Mouse (Mus musculus) A20 (cell line): ENCODE measurements at regions not wholly inside any gene's neighbourhood (a gene's known extent, or its start where the extent isn't known, plus 50 kb on each side); places are given as distances from the start of the nearest gene placed in this dataset.

Experiments
- DNase-seq: peaks from one replicate; pipeline ENCODE4 v3.0.0-alpha.2; 2011; ENCODE audit warnings: low read depth, low spot score

- no peak for DNase-seq
These were observed 416.0 kb upstream of the Nudt12 start for GRCm38 (mm10) chr17:59429189-59429588.

- DNase-seq = no peak
These were observed 408.3 kb upstream of the Nudt12 start for GRCm38 (mm10) chr17:59421489-59421888.

- DNase-seq = no peak
These were observed 396.1 kb upstream of the Nudt12 start for GRCm38 (mm10) chr17:59409315-59409714.

DNA sequence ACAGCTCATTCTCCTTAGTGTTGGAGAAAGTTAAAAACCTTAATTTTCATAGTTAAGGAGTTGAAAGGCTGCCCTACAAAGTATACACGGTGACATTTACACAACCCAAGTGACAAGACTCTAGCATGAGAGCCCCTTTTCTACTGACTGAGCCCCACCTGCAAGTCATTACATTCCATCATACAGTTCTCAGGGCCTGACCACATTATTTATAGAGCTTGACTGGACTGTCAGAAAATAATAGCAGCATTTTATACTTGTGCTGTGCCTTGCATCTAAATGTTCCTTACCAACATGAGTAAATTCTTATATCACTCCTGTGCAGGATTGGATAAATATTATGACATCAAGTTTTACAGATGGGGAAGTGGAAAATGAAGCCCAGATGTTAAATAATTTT lies 391.4 kb upstream of the Nudt12 start:
- DNase-seq = no peak

GRCm38 (mm10) chr17:59397404-59397803 lies 384.2 kb upstream of the Nudt12 start:
- no peak for DNase-seq

DNA sequence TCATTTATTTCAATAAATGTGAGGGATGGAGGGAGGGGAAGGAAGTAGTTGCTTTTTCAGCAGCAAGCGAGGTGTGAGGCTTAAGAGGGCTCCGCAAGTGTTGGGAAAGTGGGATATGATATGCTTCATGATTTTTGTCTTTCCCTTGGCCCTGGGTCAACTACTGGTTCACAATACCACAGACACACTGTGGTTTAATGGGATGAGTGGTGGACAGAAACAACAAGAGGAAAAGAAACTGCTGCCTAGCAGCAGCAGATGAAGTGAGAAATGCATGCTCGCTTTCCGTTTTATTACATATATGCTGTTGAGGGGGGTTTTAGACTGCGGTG lies 369.9 kb upstream of the Nudt12 start:
- peak; percentile 65 for DNase-seq

DNA sequence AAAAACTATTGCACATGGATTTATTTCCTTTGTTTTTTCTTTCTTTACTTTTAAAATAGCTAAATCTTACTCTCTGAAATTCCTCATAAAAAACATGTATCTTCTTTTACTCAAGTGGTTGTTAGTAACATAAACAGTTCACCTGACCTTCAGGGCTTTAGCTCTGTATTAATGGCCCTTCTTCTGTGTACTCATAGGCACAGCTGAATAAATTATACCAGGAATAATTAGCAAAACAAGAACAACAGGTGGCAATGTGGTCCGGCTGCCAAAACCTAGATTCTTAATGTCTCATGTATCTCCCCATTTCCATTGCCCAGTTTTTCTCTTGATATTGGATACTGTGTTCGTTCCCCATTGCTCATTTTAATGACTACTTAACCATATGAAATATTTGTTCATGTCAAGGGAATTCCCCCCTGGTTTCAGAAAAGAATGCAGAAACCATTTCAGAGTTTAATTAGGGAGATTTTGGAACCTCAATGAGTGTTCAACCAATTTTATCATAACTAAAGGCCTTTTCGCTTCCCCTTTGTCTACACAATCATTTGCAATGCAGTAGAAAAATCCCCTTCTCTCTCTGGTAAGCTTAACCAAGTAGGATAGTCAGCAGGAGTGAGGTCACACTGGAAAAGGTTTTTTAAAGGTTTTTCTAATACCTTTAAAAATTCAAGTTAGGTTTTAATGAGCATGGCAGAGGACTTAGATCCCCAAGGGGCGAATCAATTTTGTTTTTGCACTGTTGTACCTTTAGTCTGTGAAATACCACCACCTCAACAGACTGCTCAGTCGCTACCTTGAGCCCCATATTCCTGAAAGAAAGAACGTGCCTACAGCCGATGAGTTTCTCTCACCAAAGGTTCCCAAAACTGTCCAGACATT lies 369.3 kb upstream of the Nudt12 start:
- peak; percentile 83 for DNase-seq

DNA sequence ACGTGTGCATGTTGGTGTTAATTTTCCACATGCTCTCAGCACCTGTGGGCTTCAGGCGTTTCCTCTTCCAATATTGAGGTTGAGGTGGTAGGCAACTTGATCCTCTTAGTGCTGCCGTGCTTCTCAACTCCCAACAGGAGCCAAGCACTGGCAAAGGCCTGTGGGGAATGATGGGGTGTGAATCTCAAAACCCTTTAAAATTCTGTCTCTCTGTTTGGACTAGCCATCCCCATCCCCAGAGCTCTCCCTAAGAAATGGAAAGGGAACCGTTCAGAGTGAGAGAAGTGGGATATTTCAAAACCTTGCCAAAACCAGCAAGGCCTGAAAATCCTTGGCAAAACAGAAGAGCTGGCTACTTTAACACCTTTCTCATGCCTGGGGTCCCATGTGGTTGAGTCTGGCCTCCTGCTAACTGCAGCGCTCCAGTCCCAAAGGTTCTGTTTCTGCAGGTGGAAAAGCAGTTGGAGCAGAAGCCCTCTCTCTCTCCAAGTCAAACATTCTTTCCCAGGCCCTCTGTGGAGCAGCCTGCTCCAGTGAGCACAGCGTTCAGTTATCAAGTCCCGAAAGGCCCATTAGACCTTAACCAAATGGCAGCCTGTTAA lies 360.4 kb upstream of the Nudt12 start:
- DNase-seq = no peak

DNA sequence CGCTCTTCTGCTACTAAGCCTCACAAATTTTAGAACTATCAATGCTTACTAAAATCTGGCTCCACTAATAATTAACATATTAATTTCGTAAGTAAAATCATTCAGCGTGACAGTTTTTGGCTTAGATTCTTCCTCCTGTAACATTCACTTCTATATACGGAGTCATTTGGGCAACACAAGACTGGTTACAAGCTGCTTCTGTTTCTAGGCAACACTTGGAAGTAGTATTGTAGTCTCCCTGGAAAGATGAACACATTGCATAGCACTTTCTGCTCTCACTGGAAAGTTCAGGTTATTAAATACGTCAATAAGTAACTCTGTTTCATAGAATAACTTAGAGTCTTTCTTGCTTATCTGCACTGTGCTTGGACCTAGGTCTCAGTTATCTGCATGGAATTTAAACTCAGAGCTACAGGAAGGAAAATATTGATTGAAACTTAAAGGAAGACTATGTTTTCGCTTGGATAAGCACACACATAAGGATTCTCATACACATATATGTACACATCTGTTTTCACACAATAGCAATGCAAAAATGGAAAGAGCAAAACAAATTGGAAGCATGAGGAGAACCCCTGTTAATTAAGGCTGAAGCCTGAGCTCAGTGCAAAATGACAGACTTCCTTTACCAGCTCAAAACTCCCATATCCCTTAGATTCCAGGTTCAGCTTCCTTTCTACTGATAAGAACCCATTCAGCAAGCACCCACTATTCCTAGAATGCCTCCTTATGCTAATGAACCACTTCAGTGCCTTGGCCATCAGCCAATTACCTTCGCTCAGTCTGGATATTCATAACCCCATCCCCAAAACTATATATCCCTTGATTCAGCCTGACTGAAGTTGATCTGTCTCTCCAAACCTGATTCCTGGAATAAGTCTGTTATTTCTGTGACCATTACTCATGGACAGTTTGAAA lies 356.7 kb upstream of the Nudt12 start:
- DNase-seq = no peak

- DNase-seq = no peak
These were observed 352.2 kb upstream of the Nudt12 start for GRCm38 (mm10) chr17:59365340-59365739.

- no peak for DNase-seq
These were observed 348.9 kb upstream of the Nudt12 start for GRCm38 (mm10) chr17:59362110-59362509.

DNA sequence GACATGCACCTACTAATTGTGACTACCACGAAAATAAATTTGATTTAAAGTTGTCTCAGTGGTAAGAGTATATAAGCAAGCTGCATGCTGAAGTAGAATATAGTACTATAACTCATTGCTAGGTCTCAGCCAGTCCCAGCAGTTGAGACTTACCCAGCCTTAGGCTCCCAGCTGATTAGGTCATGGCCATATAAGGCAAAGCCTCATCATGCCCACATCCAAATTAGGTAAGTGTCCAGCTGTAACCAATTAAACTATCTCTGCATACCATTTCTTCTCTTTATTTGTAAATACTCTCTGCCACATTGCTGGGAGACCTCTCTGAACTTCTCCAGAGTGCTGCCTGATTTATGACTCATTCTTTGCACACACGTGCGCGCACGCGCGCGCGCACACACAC lies 347.9 kb upstream of the Nudt12 start:
- no peak for DNase-seq

DNA sequence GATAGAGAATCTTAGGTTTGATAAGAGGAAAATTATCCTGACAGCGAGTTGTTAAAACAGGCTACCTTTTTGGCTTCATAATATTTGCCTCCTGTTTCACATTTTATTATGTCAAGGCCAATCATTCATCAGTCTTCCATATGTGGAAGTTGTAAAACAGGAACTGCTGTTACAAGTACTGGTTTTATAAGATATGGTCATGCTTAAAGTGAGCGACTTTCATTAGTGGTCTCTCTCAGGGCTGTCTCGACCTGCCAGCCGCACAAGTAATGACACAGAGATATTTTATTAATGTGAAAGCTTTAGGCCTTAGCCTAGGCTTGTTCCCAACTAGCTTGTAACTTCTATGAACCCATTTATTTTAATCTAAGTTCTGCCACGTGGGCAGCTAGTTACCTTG lies 346.3 kb upstream of the Nudt12 start:
- DNase-seq = no peak

- DNase-seq = no peak
These were observed 332.4 kb upstream of the Nudt12 start for GRCm38 (mm10) chr17:59345526-59345925.

DNA sequence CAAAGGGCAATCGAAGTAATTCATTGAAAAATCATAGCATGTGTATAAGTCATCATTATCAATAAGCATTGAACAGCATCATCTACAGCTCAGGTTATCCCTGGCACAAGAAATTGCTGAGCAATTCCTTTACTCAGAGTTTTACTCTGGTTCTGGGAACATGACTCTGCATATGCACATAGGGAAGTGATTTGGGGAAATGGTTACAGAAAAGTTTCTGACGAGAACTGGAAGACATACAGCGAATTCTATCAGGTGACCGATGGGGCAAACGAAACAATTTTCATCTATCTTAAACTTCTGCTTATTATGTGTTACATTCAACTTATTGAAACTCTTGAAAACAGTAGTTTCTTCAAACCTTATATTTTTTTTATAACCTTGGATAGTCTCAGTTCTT lies 284.8 kb upstream of the Nudt12 start:
- no peak for DNase-seq

- peak; percentile 51 for DNase-seq
These were observed 268.2 kb upstream of the Nudt12 start for GRCm38 (mm10) chr17:59281364-59281763.

GRCm38 (mm10) chr17:59279811-59280210 lies 266.6 kb upstream of the Nudt12 start:
- no peak for DNase-seq

DNA sequence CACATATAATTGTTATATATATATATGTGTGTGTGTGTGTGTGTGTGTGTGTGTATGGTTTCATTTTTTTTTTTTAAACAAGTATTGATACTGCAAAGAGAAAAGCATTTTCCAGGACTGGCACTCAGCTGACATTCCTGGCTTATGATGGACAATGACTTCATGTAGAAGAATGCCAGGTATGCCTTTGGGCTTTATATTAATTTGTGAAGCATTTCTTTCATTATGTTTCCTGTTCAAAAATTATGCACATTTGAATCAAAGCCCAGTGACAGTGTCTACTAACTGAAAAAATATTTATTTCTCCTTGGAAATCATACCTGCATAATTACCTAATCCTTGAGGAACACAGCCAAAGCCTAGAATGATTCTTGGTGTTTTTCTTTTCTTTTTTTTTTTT lies 256.4 kb upstream of the Nudt12 start:
- DNase-seq = no peak

DNA sequence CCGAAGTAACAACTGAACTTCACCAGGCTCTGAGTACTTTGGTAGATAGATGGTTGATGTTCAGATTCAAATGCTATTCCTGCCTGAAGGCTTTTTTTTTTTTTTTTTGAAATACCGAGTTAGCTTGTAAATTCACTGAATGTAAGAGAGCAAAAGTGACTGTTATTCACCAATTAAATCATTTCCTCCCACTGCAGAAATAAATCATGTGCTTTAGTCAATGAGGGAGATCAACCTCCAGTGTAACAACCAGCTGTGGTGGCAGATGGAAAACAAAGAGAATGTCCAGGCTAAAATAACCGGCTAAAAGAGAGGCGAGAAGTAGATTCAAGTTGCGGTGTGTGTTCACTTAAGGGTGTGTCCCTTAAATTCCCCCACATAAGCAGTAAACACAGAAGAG lies 235.8 kb upstream of the Nudt12 start:
- DNase-seq = no peak

- no peak for DNase-seq
These were observed 219.1 kb upstream of the Nudt12 start for GRCm38 (mm10) chr17:59232251-59232650.
